Mouse (Mus musculus): ENCODE measurements around the gene Atp5mpl. TPM values are rescaled to one million over a fixed set of nuclear protein-coding genes. Genes with fewer than 3 reads are reported as not detected.

Gene Atp5mpl
- total and polyA plus RNA-seq, 3 experiments: 224 to 1,158 (median 461) TPM

DNA sequence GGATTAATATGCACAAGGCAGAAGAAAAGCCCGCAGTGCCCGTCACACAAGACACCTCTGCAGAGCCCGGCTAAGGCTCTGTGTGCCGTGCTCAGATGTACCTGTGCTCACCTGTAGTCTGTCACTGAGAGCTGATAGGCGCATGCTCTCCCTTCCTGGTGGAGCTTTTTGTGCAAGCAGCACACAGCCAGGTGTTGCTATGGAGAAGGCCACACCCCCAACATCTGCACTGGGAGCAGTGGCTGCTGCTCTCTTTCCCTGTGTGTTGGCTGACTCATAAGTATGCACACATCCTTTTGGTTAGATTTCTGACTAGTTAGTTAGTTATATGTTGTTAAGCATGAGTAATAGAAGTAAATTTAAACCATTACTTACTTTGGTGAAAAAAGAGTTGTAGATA is 25.8 kb upstream of the Atp5mpl start:
- H3K9me3 ChIP-seq (replicated peaks; ENCODE audit: insufficient read depth, low read length): peaks cover 3% of the 10 kb centered on the region
- H3K27ac ChIP-seq (ENCODE audit: control insufficient read depth, low read depth, low read length): no peak overlapping the region
- H3K27me3 ChIP-seq (ENCODE audit: control insufficient read depth in 1 of 2, insufficient read depth in 2 of 2, low read length in 2 of 2): no peaks in the 10 kb centered on the region
- no peaks in the 10 kb centered on the region for H3K79me2 ChIP-seq (ENCODE audit: control insufficient read depth, insufficient read depth, low read length, poor library complexity)
- no peaks in the 10 kb centered on the region for H3K4me1 ChIP-seq (ENCODE audit: control insufficient read depth in 1 of 2, insufficient read depth in 2 of 2, low read length in 2 of 2)
- H3K4me3 ChIP-seq (ENCODE audit: control insufficient read depth in 1 of 2, insufficient read depth in 1 of 2, low read depth in 2 of 2, low read length in 2 of 2): no peak overlapping the region
- H3K9ac ChIP-seq (ENCODE audit: control insufficient read depth, low read depth, low read length, poor library complexity, severe bottlenecking): no peak overlapping the region
- TF ChIP-seq RAD21 (IDR thresholded peaks at IDR 0.05; ENCODE audit: low read depth, low read length) (no peak), KAT2A (conservative IDR thresholded peaks at IDR 0.05; ENCODE audit: low read depth, low read length) (no peak), ZC3H11A (IDR thresholded peaks at IDR 0.05; ENCODE audit: low read depth, low read length) (no peak), UBTF (IDR thresholded peaks at IDR 0.05; ENCODE audit: borderline replicate concordance, insufficient read depth, low read depth, low read length) (no peak), GABPA (IDR thresholded peaks at IDR 0.05; ENCODE audit: low read depth, low read length) (no peak), USF2 (IDR thresholded peaks at IDR 0.05; ENCODE audit: borderline replicate concordance in 1 of 2, insufficient read depth in 1 of 2, low read depth in 1 of 2, low read length in 2 of 2) (no peak), MYB (IDR thresholded peaks at IDR 0.05; ENCODE audit: low read depth, low read length) (no peak), TCF12 (IDR thresholded peaks at IDR 0.05; ENCODE audit: low read depth, low read length) (no peak), MYC (IDR thresholded peaks at IDR 0.05; ENCODE audit: low read depth, low read length) (no peak), ZMIZ1 (IDR thresholded peaks at IDR 0.05; ENCODE audit: low read depth, low read length) (no peak), SMC3 (IDR thresholded peaks at IDR 0.05; ENCODE audit: low read depth, low read length) (no peak), MAFK (IDR thresholded peaks at IDR 0.05; ENCODE audit: borderline replicate concordance, low read depth, low read length) (no peak), TBP (IDR thresholded peaks at IDR 0.05; ENCODE audit: low read depth, low read length) (no peak)
- no peak for DNase-seq (ENCODE audit: low read depth, low spot score)
- no peaks in the 10 kb centered on the region for H3K36me3 ChIP-seq (ENCODE audit: control insufficient read depth in 1 of 2, insufficient read depth in 2 of 2, low read length in 2 of 2)

DNA sequence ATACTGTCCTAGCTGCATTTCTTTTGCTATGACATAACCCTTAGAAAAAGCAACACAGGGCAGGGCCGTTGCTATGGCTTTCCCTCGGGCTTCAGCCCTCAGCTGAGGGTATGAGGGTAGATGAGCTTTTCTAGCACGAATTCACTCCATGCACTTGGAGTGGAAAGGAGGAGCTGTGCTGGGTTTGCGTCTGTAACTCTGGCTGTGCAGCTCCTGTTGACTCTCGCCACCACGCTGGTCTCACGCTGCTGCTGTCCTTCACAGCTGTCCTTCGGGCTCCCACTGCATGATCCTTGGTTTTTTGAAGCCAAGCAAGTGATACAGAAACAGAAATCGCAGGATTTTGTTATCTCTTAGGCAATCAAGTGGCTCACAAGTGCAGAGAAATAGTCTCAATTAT is 20.0 kb upstream of the Atp5mpl start:
- Histone ChIP-seq H3K27ac (ENCODE audit: control insufficient read depth, low read depth, low read length) (no peak overlapping the region), H3K9ac (ENCODE audit: control insufficient read depth, low read depth, low read length, poor library complexity, severe bottlenecking) (no peak overlapping the region), H3K27me3 (ENCODE audit: control insufficient read depth in 1 of 2, insufficient read depth in 2 of 2, low read length in 2 of 2) (no peaks in the 10 kb centered on the region), H3K4me3 (ENCODE audit: control insufficient read depth in 1 of 2, insufficient read depth in 1 of 2, low read depth in 2 of 2, low read length in 2 of 2) (no peak overlapping the region), H3K36me3 (ENCODE audit: control insufficient read depth in 1 of 2, insufficient read depth in 2 of 2, low read length in 2 of 2) (peaks cover 0 to 4% of the 10 kb centered on the region in 2 experiments; a peak in 1 of 4 replicates), H3K79me2 (ENCODE audit: control insufficient read depth, insufficient read depth, low read length, poor library complexity) (peaks cover 9% of the 10 kb centered on the region; the same call in 1 of the 2 replicates), H3K9me3 (replicated peaks; ENCODE audit: insufficient read depth, low read length) (peaks cover 7% of the 10 kb centered on the region), H3K4me1 (ENCODE audit: control insufficient read depth in 1 of 2, insufficient read depth in 2 of 2, low read length in 2 of 2) (peaks cover 0 to 4% of the 10 kb centered on the region in 2 experiments; a peak in 1 of 4 replicates)
- DNase-seq (ENCODE audit: low read depth, low spot score): no peak
- TF ChIP-seq USF2 (IDR thresholded peaks at IDR 0.05; ENCODE audit: borderline replicate concordance in 1 of 2, insufficient read depth in 1 of 2, low read depth in 1 of 2, low read length in 2 of 2) (no peak), MEF2A (IDR thresholded peaks at IDR 0.05; ENCODE audit: extremely low read depth, insufficient replicate concordance, low read depth, low read length, poor library complexity, severe bottlenecking) (no peak), MXI1 (IDR thresholded peaks at IDR 0.05; ENCODE audit: low read depth, low read length) (no peak), GATA1 (IDR thresholded peaks at IDR 0.05; ENCODE audit: low read depth, low read length) (no peak; the same call in 1 of the 2 replicates), SMC3 (IDR thresholded peaks at IDR 0.05; ENCODE audit: low read depth, low read length) (no peak), POLR2A (IDR thresholded peaks at IDR 0.05; ENCODE audit: control insufficient read depth in 1 of 2, insufficient read depth in 1 of 2, low read depth in 1 of 2, low read length in 2 of 2, poor library complexity in 1 of 2) (no peak), E2F4 (IDR thresholded peaks at IDR 0.05; ENCODE audit: borderline replicate concordance, low read depth, low read length) (no peak), KAT2A (conservative IDR thresholded peaks at IDR 0.05; ENCODE audit: low read depth, low read length) (no peak), ETS1 (IDR thresholded peaks at IDR 0.05; ENCODE audit: low read depth, low read length) (no peak), ZKSCAN1 (IDR thresholded peaks at IDR 0.05; ENCODE audit: low read depth, low read length) (no peak), CHD2 (IDR thresholded peaks at IDR 0.05; ENCODE audit: low read length) (no peak), TBP (IDR thresholded peaks at IDR 0.05; ENCODE audit: low read depth, low read length) (no peak), BHLHE40 (IDR thresholded peaks at IDR 0.05; ENCODE audit: borderline replicate concordance, low read depth, low read length) (no peak), TCF12 (IDR thresholded peaks at IDR 0.05; ENCODE audit: low read depth, low read length) (no peak), ZMIZ1 (IDR thresholded peaks at IDR 0.05; ENCODE audit: low read depth, low read length) (no peak), USF1 (IDR thresholded peaks at IDR 0.05; ENCODE audit: low read depth, low read length) (no peak), POLR2AphosphoS2 (IDR thresholded peaks at IDR 0.05; ENCODE audit: low read length) (no peak), GABPA (IDR thresholded peaks at IDR 0.05; ENCODE audit: low read depth, low read length) (no peak), SIN3A (IDR thresholded peaks at IDR 0.05; ENCODE audit: low read length) (no peak), JUND (IDR thresholded peaks at IDR 0.05; ENCODE audit: low read depth, low read length) (no peak)

Measured in MEL (cell line).